8 mouse cellular contexts compared by ENCODE assay signal in the genomic region with DNA sequence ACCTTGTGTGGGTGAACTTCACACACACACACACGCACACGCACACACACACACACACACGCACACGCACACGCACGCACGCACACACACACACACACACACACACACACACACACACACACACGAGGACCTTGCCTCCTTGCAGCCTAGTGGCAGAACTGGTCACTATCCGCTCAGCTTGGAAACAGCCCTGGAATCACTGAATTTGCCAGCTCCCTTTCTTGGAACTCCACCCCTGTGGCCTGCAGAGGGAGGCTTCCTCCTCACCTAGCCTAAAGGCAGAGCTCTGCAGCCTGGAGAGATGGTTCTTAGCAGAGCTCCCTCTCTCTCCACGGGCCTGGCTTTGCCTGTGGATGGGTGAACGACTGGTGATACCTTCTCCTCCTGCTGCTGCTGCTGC. TPM values are rescaled to one million over a fixed set of nuclear protein-coding genes. Genes with fewer than 3 reads are reported as not detected.
A peak's percentile ranks its signal among the peaks of the same experiment; 100 is the strongest.
DNase-seq lines count a peak whose midpoint lies in the region; ATAC-seq lines count a peak whose summit lies in the region.

No protein-coding gene starts in this region.

- peak overlapping the region; percentile 95 for H3K4me2 ChIP-seq in kidney, embryonic 14.5 days (replicated peaks; ENCODE audit: low read depth, low read length)
- H3K4me2 ChIP-seq in midbrain, embryonic 13.5 days (replicated peaks), result peak overlapping the region; percentile 91

- peak overlapping the region; percentile 70 for H3K4me3 ChIP-seq in kidney, embryonic 14.5 days (ENCODE audit: low read length)
- peak overlapping the region; percentile 81 for H3K4me3 ChIP-seq in midbrain, embryonic 13.5 days (replicated peaks)

- H3K9me3 ChIP-seq in kidney, embryonic 14.5 days (ENCODE audit: control insufficient read depth, low read length), result no peaks in the 10 kb centered on the region; the same call in 1 of the 2 replicates
- peaks cover under 1% of the 10 kb centered on the region for H3K9me3 ChIP-seq in midbrain, embryonic 13.5 days

- DNase-seq in kidney, adult 8-10 months, result no peak
- DNase-seq in cerebellum, adult 8-10 months, result peak; percentile 40
- peak; percentile 4 for DNase-seq in forelimb bud, embryonic 11.5 days (ENCODE audit: low read depth, low spot score)
- no peak for DNase-seq in urinary bladder, adult 2 months (ENCODE audit: low spot score)
- no peak for DNase-seq in B cell, adult 2 months

- no peak for ATAC-seq in kidney, embryonic 14.5 days (ENCODE audit: low FRiP score, low TSS enrichment)
- no peak for ATAC-seq in midbrain, embryonic 13.5 days
- ATAC-seq in monocyte, adult 5-6 weeks (replicated peaks; ENCODE audit: insufficient number of reproducible peaks, low FRiP score, low TSS enrichment, poor library complexity, severe bottlenecking), result no peak

- no peak overlapping the region for H3K27ac ChIP-seq in kidney, embryonic 14.5 days (ENCODE audit: low read depth, low read length)
- H3K27ac ChIP-seq in midbrain, embryonic 13.5 days, result peak overlapping the region; percentile 88; the same call in 1 of the 2 replicates

- H3K36me3 ChIP-seq in kidney, embryonic 14.5 days (ENCODE audit: control insufficient read depth, insufficient read depth, low read length), result no peaks in the 10 kb centered on the region
- peaks cover 2% of the 10 kb centered on the region; the same call in 1 of the 2 replicates for H3K36me3 ChIP-seq in midbrain, embryonic 13.5 days

- peaks cover 7% of the 10 kb centered on the region for H3K4me1 ChIP-seq in kidney, embryonic 14.5 days (ENCODE audit: control insufficient read depth, insufficient read depth, low read length)
- peaks cover 36% of the 10 kb centered on the region for H3K4me1 ChIP-seq in midbrain, embryonic 13.5 days (replicated peaks)

- H3K27me3 ChIP-seq in kidney, embryonic 14.5 days (ENCODE audit: control insufficient read depth, insufficient read depth, low read length), result peaks cover 8% of the 10 kb centered on the region; the same call in 1 of the 2 replicates
- peaks cover 31% of the 10 kb centered on the region for H3K27me3 ChIP-seq in midbrain, embryonic 13.5 days

- 16% methylated on average over 6 of the region's 11 CpGs for WGBS in kidney, embryonic 14.5 days
- WGBS in midbrain, embryonic 13.5 days, result 19% methylated on average over 6 of the region's 11 CpGs

- H3K9ac ChIP-seq in kidney, embryonic 14.5 days (ENCODE audit: low read depth, low read length), result no peak overlapping the region; the same call in 1 of the 2 replicates
- peak overlapping the region; percentile 57 for H3K9ac ChIP-seq in midbrain, embryonic 13.5 days (replicated peaks)

RNA-seq across cellular contexts. Expression of a gene that starts 1.7 kb away (rescaled TPM):
- 14.5 and 19.4 TPM in 2 replicates for polyA plus RNA-seq in kidney, embryonic 14.5 days (2014; fragmentation: Nextera tagmentation; extraction: Ambion mirVana)
- polyA plus RNA-seq in midbrain, embryonic 13.5 days (2015; fragmentation: Nextera tagmentation; extraction: Ambion mirVana), result 36.7 and 37.1 TPM in 2 replicates
- 3.1 and 4.6 TPM in 2 replicates for polyA plus RNA-seq in urinary bladder, adult 2 months (2012; rRNA removed)
- total RNA-seq in monocyte, adult 5-6 weeks (2017), result not detected in 3 replicates

Comparison
In these comparisons a context has a peak if more than half of its experiments do, and no peak if none do; other contexts are left out.
1. DNase-seq: peak in cerebellum, adult 8-10 months (single experiment) and forelimb bud, embryonic 11.5 days (single experiment); none in kidney, adult 8-10 months (0 of 2), urinary bladder, adult 2 months (single experiment) and B cell, adult 2 months (0 of 2).